Mouse (Mus musculus): Measurements from ENCODE around the gene Sapcd1. TPM values are rescaled to one million over a fixed set of nuclear protein-coding genes. Genes with fewer than 3 reads are reported as not detected.
"Not testable (repeated sequence)": the region's sequence is repeated elsewhere in the genome, so short reads cannot be mapped to it uniquely, and the experiment has no call there.

Gene Sapcd1
- polyA plus RNA-seq, 1 experiment from 2014 or later, result 7.4 TPM

DNA sequence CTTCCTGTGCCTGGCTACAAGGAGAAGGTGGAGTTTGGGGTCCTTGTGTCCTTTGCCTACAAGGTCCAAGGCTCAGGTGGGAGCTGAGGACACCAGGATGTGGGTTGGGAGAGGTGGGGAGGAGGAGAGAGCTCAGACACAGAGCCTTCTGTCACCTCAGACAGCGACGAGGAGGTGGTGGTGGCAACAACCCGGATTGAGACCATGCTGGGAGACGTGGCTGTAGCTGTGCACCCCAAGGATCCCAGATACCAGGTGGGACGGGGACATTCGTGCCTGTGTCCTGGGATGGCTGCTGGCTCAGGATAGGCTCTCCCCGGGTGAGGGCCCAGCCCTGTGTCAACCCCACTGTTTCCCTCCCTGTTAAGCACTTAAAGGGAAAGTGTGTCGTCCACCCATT lies 16.4 kb downstream of the Sapcd1 start:
- Histone ChIP-seq H3K36me3 (replicated peaks) (peaks cover 97% of the 10 kb centered on the region), H3K9me3 (no peaks in the 10 kb centered on the region), H3K27ac (no peak overlapping the region), H3K4me2 (no peak overlapping the region), H3K9ac (no peak overlapping the region), H3K4me3 (replicated peaks) (no peak overlapping the region), H3K27me3 (no peaks in the 10 kb centered on the region), H3K4me1 (0 out of 2 replicates have a peak, but pooled peaks cover 2% of the 10 kb centered on the region)
- no peak for ATAC-seq (ENCODE audit: low FRiP score)
- WGBS, result 94% methylated on average over 8 of the region's 8 CpGs

- Histone ChIP-seq H3K36me3 (replicated peaks) (peaks cover 95% of the 10 kb centered on the region), H3K27me3 (no peaks in the 10 kb centered on the region), H3K4me1 (no peaks in the 10 kb centered on the region), H3K9ac (no peak overlapping the region), H3K27ac (no peak overlapping the region), H3K4me2 (no peak overlapping the region), H3K9me3 (no peaks in the 10 kb centered on the region), H3K4me3 (replicated peaks) (no peak overlapping the region)
- 89% methylated on average over 7 of the region's 7 CpGs for WGBS
- no peak for ATAC-seq (ENCODE audit: low FRiP score)
Observed at GRCm38 (mm10) chr17:35009586-35009985, 18.2 kb downstream of the Sapcd1 start.

DNA sequence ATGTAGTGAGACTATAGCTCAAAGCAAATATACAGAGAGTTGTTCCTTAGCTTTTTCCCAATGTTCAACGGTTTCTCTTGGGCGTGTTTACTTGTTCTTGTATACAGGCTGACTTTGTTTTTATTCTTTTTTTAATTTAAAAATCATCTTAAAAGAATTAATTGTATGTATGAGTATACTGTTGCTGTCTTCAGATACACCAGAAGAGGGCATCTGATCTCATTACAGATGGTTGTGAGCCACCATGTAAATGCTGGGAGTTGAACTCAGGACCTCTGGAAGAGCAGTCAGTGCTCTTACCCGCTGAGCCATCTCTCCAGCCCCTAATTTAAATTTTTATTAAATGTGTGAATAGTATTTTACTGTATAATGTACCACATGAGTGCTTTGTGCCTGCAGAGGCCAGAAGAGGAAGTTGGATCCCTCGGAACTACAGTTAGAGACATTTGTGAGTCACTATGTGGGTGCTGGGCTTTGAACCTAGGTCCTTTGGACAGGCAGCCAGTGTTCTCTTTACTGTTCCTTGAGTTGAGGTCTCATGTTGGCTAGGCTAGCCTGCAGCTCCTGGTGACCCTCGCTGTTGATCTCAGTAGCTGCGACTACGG lies 20.3 kb downstream of the Sapcd1 start:
- no peak overlapping the region for H3K4me3 ChIP-seq (replicated peaks)
- H3K4me2 ChIP-seq, result no peak overlapping the region
- no peaks in the 10 kb centered on the region for H3K27me3 ChIP-seq
- no peaks in the 10 kb centered on the region for H3K9me3 ChIP-seq
- H3K36me3 ChIP-seq (replicated peaks), result peaks cover 81% of the 10 kb centered on the region
- peaks cover 11% of the 10 kb centered on the region for H3K4me1 ChIP-seq
- H3K27ac ChIP-seq, result no peak overlapping the region
- H3K9ac ChIP-seq, result no peak overlapping the region
- 96% methylated on average over 7 of the region's 7 CpGs for WGBS
- ATAC-seq (ENCODE audit: low FRiP score), result no peak

DNA sequence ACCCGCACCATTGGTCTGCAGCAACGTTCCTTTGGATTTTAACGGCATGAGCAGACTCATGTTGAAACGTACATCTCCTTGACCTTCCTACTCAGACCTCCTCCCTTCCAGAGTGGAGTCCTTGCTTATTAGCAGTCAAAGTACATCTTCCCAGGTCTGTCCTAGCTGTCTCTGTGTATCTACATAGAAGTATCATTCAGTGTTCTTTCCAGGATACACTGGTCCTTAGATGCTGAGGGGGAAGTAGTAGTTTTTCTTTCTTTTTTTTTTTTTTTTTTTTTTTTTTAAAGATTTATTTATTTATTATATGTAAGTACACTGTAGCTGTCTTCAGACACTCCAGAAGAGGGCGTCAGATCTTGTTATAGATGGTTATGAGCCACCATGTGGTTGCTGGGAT lies 21.9 kb downstream of the Sapcd1 start:
- WGBS, result 93% methylated on average over 4 of the region's 5 CpGs
- not testable (repeated sequence) for H3K27me3 ChIP-seq; H3K9ac ChIP-seq; H3K4me3 ChIP-seq (replicated peaks); ATAC-seq (ENCODE audit: low FRiP score); H3K27ac ChIP-seq; H3K4me2 ChIP-seq; H3K9me3 ChIP-seq
- Histone ChIP-seq H3K4me1 (peaks cover 22% of the 10 kb centered on the region), H3K36me3 (replicated peaks) (peaks cover 65% of the 10 kb centered on the region)

- no peak overlapping the region for H3K4me3 ChIP-seq (replicated peaks)
- 93% methylated on average over 10 of the region's 10 CpGs for WGBS
Observed at GRCm38 (mm10) chr17:35005158-35005557, 22.7 kb downstream of the Sapcd1 start.

GRCm38 (mm10) chr17:35004075-35004717 lies 23.6 kb downstream of the Sapcd1 start:
- peaks cover 50% of the 10 kb centered on the region for H3K36me3 ChIP-seq (replicated peaks)
- 96% methylated on average over 17 of the region's 17 CpGs for WGBS
- no peak for ATAC-seq (ENCODE audit: low FRiP score)

More at GRCm38 (mm10) chr17:35005158-35005557, 22.7 kb downstream of the Sapcd1 start:
- no peaks in the 10 kb centered on the region for H3K9me3 ChIP-seq
- H3K4me1 ChIP-seq, result peaks cover 23% of the 10 kb centered on the region
- no peak for ATAC-seq (ENCODE audit: low FRiP score)
- no peak overlapping the region for H3K27ac ChIP-seq
- no peaks in the 10 kb centered on the region for H3K27me3 ChIP-seq
- H3K36me3 ChIP-seq (replicated peaks), result peaks cover 58% of the 10 kb centered on the region
- H3K4me2 ChIP-seq, result no peak overlapping the region
- no peak overlapping the region for H3K9ac ChIP-seq

DNA sequence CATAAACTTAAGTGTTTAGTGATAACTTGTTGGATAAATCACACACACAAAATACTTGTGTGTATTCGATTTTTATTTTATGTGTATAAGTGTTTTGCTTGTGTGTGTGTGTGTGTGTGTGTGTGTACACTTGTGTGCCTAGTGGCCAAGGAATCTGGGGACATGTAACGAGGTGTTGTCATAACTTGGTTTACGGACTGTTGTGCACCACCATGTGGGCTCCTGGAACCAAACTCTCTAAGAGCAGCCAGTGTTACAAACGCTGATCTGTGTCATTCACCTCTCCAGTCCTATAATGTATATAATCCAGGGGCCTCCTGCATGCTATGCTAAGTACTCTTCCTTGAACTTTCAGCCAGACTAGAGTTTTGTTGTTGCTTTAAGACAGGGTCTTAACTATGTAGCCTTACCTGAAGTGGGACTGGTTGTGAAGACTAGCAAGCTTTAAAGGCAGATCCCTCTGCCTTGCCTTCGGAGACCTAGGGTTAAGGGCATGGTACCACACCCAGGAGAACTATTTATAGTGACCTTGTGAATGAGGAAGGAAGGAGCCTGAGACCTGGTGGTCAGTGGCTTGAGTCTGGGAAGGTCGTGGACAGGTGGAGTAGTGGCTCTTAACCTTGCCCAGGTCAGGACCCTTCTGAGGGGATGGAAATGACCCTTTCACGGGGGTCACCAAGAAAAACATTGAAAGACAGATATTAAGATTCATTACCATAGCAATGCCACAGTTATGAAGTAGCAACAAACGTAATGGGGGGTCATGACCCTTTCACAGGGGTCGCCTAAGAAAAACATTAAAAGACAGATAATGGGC lies 24.6 kb downstream of the Sapcd1 start:
- Histone ChIP-seq H3K36me3 (replicated peaks) (peaks cover 48% of the 10 kb centered on the region), H3K27me3 (no peaks in the 10 kb centered on the region), H3K4me2 (peak overlapping the region; percentile 100), H3K4me3 (replicated peaks) (peak overlapping the region; percentile 93), H3K27ac (no peak overlapping the region), H3K9me3 (no peaks in the 10 kb centered on the region), H3K9ac (peak overlapping the region; percentile 97), H3K4me1 (peaks cover 41% of the 10 kb centered on the region)
- no peak for ATAC-seq (ENCODE audit: low FRiP score)
- WGBS, result 74% methylated on average over 9 of the region's 9 CpGs

More at GRCm38 (mm10) chr17:35004075-35004717, 23.6 kb downstream of the Sapcd1 start:
- Histone ChIP-seq H3K27ac (no peak overlapping the region), H3K9ac (no peak overlapping the region), H3K4me2 (no peak overlapping the region), H3K9me3 (no peaks in the 10 kb centered on the region), H3K4me3 (replicated peaks) (no peak overlapping the region), H3K27me3 (no peaks in the 10 kb centered on the region), H3K4me1 (peaks cover 33% of the 10 kb centered on the region)

GRCm38 (mm10) chr17:35002153-35002865 lies 25.5 kb downstream of the Sapcd1 start:
- H3K27me3 ChIP-seq, result no peaks in the 10 kb centered on the region
- no peaks in the 10 kb centered on the region for H3K9me3 ChIP-seq
- peak overlapping the region; percentile 97 for H3K9ac ChIP-seq
- peak overlapping the region; percentile 97 for H3K27ac ChIP-seq
- H3K4me2 ChIP-seq, result peak overlapping the region; percentile 100
- peak overlapping the region; percentile 93 for H3K4me3 ChIP-seq (replicated peaks)
- ATAC-seq (ENCODE audit: low FRiP score), result no peak
- H3K36me3 ChIP-seq (replicated peaks), result peaks cover 46% of the 10 kb centered on the region
- H3K4me1 ChIP-seq, result peaks cover 49% of the 10 kb centered on the region
- WGBS, result 10% methylated on average over 12 of the region's 12 CpGs

- no peaks in the 10 kb centered on the region for H3K9me3 ChIP-seq
- peak overlapping the region; percentile 93 for H3K4me3 ChIP-seq (replicated peaks)
- peaks cover 54% of the 10 kb centered on the region for H3K4me1 ChIP-seq
- H3K4me2 ChIP-seq, result peak overlapping the region; percentile 100
- no peaks in the 10 kb centered on the region for H3K27me3 ChIP-seq
- under 1% methylated on average over 35 of the region's 35 CpGs for WGBS
- H3K36me3 ChIP-seq (replicated peaks), result peaks cover 42% of the 10 kb centered on the region
- H3K9ac ChIP-seq, result peak overlapping the region; percentile 97
- H3K27ac ChIP-seq, result peak overlapping the region; percentile 97
- peak; percentile 27; the same call in 1 of the 2 replicates for ATAC-seq (ENCODE audit: low FRiP score)
Observed at GRCm38 (mm10) chr17:35001452-35002152, 26.2 kb downstream of the Sapcd1 start.

GRCm38 (mm10) chr17:35000717-35001451 lies 26.9 kb downstream of the Sapcd1 start, which contains the start of gene Vars:
Vars (plus strand) TSS chr17:35000987.
- Histone ChIP-seq H3K4me1 (peaks cover 54% of the 10 kb centered on the region), H3K36me3 (replicated peaks) (peaks cover 39% of the 10 kb centered on the region), H3K4me2 (peak within 1 kb of the TSS; percentile 100), H3K9me3 (no peaks in the 10 kb centered on the region), H3K27me3 (no peaks in the 10 kb centered on the region), H3K27ac (peak within 1 kb of the TSS; percentile 97), H3K9ac (peak within 1 kb of the TSS; percentile 97), H3K4me3 (replicated peaks) (peak within 1 kb of the TSS; percentile 93)
- under 1% methylated on average over 83 of the region's 83 CpGs for WGBS
- peak; percentile 92 for ATAC-seq (ENCODE audit: low FRiP score)
